Mouse (Mus musculus) left cerebral cortex, postnatal 10 days (tissue): ENCODE measurements around the gene Nsun5. TPM values are rescaled to one million over a fixed set of nuclear protein-coding genes. Genes with fewer than 3 reads are reported as not detected.
A peak's percentile ranks its signal among the peaks of the same experiment; 100 is the strongest.
"Not testable (repeated sequence)": the region's sequence is repeated elsewhere in the genome, so short reads cannot be mapped to it uniquely, and the experiment has no call there.

Source experiments
- DNase-seq, 2 experiments: peaks; one replicate each; pipeline ENCODE4 v3.0.0; 2021 to 2022; ENCODE audit warnings: low spot score in 2 of 2, mixed read lengths in 1 of 2; ENCODE audit errors: extremely low spot score in 1 of 2
- intact Hi-C: fragments of 180-260 bp; cut with DNase I; formaldehyde crosslinking; loops from one replicate; pipeline ENCODE4 v1.15.1; 2025
- total RNA-seq, 2 experiments: library from RNA; stranded (reverse); gene quantifications; 2 replicates each; pipeline ENCODE4 v1.2.3; 2021

Gene Nsun5
- total RNA-seq, 2 experiments from 2014 or later: 20.4 to 25.7 TPM

DNA sequence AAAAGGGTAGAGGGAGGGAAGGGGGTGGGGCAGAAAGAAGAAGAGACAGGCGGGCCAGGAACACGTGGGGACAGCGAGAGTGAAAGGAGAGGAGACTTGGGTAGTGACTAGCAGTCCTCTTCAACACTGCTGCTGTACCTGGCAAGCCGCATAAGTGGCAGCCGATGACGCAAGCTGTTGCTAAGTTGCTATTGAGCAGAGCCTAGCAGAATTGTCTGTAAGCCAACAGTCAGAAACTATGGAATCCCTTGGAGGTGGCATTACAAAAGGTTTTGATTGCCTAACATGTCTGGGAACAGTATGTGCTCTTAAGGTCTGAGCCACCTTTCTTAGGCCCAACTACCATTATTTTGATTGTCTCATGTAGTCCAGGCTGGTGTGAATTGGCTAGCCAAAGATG is 1.4 kb upstream of the Nsun5 start:
- DNase-seq: no peak
- intact Hi-C loops: no loop called here

DNA sequence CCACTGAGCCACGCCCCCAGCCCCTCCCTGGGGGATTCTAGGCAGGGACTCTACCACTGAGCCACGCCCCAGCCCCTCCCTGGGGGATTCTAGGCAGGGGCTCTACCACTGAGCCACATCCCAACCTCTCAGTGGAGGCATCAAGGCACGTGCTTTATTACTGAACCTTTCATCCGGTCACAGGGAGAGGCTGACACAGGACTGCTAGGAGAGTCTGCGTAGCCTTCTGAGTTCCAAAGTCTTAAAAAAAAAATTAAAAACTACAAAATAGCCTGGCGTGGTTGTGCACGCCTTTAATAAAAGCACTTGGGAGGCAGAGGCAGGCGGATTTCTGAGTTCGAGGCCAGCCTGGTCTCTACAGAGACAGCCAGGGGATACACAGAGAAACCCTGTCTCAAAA is 557 bp upstream of the Nsun5 start:
- DNase-seq, intact Hi-C loops: not testable (repeated sequence)

DNA sequence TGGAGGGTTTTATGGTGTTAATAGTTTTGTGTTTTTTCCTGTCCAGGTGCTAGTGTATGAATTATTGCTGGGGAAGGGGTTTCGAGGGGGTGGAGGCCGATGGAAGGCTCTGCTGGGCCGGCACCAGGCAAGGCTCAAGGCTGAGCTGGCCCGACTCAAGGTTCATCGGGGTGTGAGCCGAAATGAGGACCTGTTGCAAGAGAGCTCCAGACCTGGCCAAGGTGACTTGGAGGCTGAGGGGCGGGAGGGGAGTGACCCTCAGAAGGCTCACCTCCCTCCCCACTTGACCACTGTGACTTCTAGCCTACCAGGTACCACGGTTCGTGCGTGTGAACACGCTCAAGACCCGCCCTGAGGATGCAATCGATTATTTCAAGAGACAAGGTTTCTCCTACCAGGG is 1.4 kb downstream of the Nsun5 start:
- intact Hi-C loops: no loop called here

DNA sequence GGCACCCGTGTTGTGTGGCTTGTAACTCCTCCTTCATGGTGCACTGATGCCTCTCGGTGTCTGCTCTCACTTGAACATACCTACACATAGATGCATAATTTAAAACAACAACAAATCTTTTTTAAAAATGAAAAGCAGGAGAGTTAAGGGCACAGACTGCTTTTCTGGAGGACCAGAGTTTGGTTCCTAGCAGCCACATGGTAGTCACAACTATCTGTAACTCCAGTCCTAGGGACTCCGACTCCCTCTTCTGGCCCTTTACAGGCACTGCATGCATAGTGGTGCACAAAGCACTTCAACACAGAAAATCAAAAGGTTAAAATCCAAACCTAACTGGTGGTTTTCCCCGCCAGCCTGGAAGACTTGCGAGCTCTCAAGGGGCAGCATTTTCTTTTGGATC is 3.8 kb downstream of the Nsun5 start:
- intact Hi-C loops: no loop called here
- no peak for DNase-seq

More for the DNA sequence above, 1.4 kb downstream of the Nsun5 start:
- no peak for DNase-seq

DNA sequence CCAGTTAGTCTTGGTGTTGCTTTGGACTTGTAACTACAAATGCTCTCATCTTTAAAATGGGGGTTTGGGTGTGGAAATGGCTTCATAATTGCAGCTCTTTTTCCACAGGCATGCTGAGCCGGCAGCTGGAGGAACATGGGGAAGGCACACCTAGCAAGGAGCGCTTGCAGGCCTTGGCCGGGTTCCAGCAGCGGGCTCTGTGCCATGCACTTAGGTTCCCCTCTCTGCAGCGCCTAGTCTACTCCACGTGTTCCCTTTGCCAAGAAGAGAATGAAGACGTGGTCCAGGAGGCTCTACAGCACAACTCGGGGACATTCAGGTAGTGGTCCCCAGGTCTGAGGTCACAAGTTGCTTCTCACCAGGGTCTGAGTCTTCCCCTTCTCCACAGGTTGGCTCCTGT is 5.4 kb downstream of the Nsun5 start:
- intact Hi-C loops: no loop called here
- DNase-seq: peak in 1 of 2 experiments; percentile 60

DNA sequence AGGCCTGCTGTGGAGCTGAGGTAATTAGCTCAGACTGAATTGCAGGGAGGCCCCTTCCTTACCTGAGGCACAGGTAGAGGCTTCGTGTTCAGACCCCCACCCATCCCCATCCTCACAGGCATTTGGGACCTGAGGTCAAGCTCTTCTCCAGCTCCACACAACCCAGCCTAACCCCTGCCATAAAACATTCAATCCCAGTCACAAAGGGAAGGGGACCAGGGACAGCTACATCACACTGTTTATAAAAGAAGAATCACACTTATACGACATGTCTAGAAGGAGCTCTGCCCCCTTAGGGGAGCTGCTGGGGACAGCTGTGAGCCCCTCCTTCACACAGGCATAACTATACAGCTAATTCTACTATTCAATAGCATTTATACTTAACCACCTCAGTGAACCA is 6.6 kb downstream of the Nsun5 start:
- intact Hi-C loops: no loop called here
- no peak for DNase-seq

DNA sequence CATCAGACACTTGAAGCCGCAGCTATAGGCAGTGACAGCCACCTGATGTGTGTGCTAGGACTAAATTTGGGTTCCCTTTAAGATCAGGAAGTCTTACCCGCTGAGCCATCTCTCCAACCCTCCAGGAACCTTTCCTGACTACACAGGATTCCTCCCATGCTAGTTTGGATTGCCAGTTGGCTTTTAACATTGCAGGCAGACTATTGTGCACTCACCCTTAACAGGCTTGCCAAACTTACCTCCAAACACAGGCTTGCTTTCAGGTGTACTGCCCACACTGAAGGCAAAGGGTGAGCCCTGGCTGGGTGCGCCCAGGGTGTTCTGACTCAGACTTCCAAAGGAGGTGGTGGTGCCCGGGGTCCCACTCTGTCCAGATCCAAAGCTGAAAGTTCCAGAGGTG is 10.9 kb downstream of the Nsun5 start:
- DNase-seq: no peak
- intact Hi-C loops: no loop called here

DNA sequence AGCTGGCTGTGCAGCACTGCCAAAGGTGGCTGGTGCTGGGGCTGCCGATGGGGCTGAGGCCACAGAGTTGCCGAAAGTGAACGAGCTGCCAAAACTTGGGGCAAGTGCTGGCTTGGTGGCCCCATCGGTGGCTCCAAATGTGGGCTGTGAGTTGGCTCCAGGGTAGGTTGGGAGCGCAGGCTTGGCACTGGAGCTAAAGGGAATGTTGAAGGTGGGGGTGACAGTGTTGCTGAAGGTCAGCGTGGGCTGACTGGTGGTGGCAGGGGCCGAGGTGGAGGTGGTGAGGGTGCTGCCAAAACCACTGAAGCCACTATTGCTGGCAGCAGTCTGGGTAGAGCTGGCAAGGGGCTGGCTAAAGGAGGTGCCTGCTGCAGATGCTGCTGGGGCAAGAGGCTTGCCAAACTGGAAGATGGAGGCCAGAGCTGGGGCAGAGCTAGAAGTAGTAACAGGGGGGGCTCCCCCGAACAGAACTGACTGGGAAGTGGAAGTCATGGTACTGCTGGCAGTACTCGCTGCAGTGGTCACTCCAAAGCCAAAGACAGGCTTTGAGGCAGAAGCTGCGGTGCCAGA is 11.7 kb downstream of the Nsun5 start:
- no peak for DNase-seq
- intact Hi-C loops: no loop called here

DNA sequence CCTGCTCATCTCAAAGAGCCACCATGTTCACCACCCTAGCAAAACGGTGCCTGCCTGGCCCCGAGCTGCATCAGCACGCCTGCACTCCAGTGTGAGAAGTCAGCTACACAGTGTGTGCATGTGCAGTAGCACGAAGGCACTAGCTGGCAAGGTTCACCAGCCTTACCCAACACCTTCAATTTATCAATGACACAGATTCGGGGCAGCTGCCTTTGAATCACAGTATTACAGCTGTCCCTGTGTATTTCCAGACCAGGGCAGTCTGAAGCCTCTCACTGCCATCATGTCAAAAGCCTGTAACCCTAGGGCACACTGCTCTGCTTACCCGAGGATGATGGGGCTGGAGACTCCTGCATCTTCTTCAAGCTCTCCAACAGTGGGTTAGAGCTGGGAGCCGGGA is 13.0 kb downstream of the Nsun5 start:
- DNase-seq: no peak
- intact Hi-C loops: no loop called here

DNA sequence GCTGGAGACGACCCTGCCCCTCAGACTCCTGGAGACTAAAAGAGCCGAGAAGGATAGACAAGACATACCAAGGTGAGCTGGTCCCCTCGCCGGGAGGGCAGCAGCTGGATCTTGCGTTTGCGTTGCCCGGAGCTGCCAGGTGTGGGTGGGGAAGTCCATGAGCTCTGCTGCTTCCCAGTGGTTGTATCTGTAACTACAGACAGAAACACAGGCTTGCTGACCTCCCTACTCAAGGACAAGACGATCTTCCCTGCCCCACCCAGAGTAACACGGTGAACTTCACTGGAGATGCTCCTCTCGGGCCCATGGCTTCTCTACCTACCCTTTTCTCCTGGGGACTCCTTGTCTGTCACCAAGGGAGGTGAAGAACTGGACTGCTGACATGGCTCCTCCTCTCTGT is 14.0 kb downstream of the Nsun5 start:
- no peak for DNase-seq
- intact Hi-C loops: no loop called here

DNA sequence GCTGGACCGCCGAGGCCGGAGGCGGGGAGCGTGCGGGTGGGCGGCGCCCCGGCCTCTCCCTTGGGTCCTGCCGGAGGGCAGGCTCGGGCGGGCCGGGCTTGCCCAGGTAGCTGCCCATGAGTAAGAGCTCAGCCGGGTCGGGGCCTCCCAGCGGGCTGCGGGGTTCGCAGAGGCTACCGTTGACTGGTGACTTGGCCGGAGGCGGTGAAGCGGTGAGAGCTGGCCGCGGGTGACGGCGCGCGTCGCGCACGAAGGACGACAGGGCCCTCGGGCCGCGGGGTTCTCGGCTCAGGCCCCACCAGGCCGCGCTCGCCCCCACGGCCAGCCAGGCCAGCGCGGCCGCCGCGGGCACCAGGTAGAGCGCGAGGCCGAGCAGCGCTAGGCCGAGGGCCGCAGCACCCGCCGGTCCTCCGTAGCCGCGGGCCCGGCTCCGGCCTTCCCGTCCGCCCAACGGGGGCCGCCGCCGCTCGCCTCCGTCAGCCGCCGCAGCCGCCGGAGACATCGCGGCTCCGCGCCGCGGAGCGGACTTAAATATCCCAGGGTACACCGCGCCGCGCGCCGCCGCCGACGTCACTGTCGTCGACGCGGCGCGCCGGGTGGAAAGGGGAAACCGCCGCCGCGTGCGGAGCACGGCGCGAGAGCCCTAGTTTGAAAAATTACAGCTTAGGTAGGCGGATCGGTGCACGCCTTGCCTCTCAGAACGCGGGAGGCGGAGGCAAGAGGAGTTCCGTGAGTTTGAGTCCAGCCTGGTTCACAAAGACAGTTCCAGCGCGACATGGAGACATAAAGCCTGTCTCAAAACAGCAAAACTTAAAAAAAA is 24.5 kb downstream of the Nsun5 start, which contains the start of gene Pom121:
Gene Pom121, minus strand, starts transcription at position 543 of the 820 bp plus-strand sequence.
- intact Hi-C loops: no loop called here

DNA sequence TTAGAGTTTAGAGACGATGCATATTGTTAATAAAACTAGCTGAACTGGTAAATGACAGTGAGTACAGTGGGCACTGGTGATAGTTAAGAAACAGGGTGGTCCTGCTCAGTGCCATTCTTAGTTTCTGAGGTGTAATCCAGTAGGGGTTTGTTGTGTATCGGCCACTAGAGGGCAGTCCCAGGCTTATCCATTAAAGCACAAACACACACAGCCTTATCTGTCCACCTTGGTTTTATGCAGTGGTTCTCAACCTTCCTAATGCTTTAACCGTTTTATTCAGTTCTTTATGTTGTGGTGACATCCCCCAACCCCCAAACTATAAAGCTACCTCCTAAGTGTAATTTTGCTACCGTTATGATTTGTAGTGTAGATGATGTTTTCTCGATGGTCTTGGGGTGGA is 26.1 kb downstream of the Nsun5 start:
- peak in 1 of 2 experiments; percentile 34 for DNase-seq
- intact Hi-C loops: no loop called here

More for the DNA sequence above, 24.5 kb downstream of the Nsun5 start, which contains the start of gene Pom121:
- DNase-seq: peak; percentile 77 to 91

DNA sequence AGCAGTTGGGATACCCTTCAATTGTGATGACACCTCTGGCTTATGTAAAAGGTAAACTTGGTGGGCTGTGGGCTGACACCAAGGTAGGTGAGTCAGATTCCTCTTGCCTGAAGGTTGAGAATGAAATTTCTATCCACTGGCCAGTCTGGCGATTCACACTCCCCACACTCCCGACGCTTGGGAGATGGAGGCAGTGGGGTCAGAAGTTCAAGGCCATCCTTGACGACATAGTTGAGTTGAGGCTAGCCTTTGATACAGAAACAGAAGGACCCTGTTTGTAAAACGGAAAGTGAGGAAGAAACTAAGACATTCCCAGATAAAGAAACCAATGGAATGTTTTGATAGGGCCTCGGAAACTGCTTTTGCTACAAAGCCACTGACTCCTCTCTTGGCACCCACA is 29.6 kb downstream of the Nsun5 start:
- intact Hi-C loops: loop anchor here (2.0 kb wide), 1 partner anchor 95 kb away; no protein-coding TSS in a partner anchor
- DNase-seq: no peak

DNA sequence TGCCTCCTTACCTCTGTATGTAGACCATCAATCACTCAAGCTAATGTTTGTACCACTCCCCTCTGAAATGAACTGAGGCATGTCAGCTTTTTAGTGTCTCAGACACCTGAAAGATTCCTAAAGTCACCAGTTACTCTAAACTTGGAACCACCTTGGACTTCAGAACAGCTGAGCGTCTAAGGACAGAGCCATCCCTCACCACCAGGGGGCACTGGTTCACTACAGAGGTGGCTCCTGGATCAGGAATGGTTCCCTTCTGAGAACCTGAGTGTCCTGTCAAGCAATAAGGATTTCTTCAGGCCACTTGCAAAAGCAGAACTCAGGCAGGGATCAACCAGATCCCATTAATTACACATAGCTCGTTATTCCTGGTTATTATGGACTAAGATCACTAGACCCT is 30.5 kb downstream of the Nsun5 start:
- intact Hi-C loops: loop anchor here (5.0 kb wide), 2 partner anchors 212 to 362 kb away; no protein-coding TSS in a partner anchor
- peak; percentile 54 to 83 for DNase-seq

DNA sequence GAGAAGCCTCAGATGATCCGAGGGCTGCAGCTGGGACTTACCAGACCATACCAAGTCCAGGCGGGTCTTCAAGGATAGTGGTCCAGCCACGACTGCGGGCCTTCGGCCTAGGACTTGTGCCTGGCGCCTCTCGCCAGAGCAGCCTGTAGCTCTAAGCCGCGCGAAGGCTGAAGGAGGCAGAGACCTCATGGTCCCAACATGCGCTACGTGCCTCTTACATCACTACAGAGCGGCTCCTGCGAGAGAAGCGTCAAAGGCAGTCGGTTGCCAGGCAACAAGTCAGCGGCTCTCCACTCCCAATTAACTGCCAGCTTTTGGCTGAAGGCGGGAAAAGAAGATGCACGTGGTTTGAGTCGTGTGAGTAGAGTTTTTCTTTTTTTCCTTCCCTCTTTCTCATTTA is 34.9 kb downstream of the Nsun5 start:
- peak; percentile 72 to 76 for DNase-seq
- intact Hi-C loops: loop anchor here (5.0 kb wide), 2 partner anchors 208 to 358 kb away; no protein-coding TSS in a partner anchor

DNA sequence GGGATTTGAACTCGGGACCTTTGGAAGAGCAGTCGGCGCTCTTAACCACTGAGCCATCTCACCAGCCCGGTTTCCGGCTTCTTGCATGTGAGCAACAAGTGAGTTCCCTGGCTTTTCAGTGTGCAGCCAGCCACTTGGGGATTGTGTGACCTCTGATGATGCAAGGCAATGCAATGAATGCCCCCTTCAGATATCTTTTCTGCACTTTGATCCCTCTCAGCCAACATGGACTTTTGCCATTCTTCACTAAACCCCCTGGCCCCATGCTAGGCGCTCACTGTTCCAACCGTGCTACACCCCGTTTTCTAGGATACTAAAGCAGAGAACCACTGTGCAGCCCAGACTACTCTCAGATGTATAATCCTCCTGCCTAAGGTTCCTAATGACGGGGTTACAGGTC is 35.7 kb downstream of the Nsun5 start:
- intact Hi-C loops: no loop called here
- no peak for DNase-seq

DNA sequence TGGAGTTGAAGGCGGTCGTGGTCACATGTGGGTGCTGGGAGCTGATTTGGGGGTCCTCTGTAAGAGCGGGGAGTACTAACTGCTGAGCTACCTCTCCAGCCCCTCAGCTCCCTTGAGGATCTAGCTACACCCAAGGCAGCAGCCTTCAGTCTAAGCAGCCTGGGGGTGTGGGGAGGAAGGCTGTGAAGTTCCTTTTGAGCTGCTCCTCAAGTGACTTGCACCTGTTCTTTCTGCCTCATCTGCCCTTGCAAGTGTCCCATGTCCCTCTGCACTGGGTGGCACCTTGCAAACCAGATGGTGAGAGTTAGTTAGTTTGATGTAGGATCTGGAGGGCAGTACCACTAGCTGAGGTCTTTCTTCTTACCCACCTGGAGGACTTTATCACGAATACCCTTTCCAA is 38.4 kb downstream of the Nsun5 start:
- no peak for DNase-seq
- intact Hi-C loops: no loop called here

DNA sequence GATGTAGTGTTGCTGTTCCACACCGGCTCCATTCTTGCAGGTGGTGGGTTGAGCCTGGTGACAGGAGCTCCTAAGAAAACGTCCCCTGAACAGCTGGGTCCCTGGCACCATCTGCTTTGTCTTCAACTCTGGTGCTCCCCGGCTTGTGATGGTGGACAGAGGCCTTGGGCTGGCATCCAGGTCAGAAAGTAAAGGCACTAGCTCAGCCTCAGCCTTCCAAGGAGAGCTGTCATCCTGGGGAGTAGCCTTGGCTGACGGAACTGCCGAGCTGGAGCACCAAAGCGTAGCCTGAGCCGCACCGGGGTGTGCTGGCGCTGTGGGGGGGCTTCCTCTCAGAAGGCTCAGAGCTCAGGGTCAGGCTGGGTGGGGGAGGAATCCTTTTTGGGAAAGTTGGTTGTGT is 40.5 kb downstream of the Nsun5 start:
- intact Hi-C loops: no loop called here
- DNase-seq: no peak
